Mouse (Mus musculus) stomach, postnatal 0 days (tissue): Measurements from ENCODE around the gene Fgfr2. TPM values are rescaled to one million over a fixed set of nuclear protein-coding genes. Genes with fewer than 3 reads are reported as not detected.

ENCODE experiments used
- ATAC-seq: fragments of 200-750 bp; cut with Nextera tagmentation; 2 replicates; pipeline ENCODE4 v1.8.0; 2017; ENCODE audit not compliant: low FRiP score, low TSS enrichment
- DNase-seq: peaks from one replicate; pipeline ENCODE4 v3.0.0-alpha.2; 2016; ENCODE audit warnings: low spot score
- H3K27ac ChIP-seq: fragments of 300-500 bp; sonication (generic); replicated peaks from 2 replicates; pipeline ENCODE4 v1.5.1; 2014; ENCODE audit warnings: mild to moderate bottlenecking, control low read depth
- H3K27me3 ChIP-seq: fragments of 300-500 bp; sonication (generic); 2 replicates; pipeline ENCODE4 v1.6.1; 2014; ENCODE audit warnings: low read length; ENCODE audit not compliant: control insufficient read depth, insufficient read depth
- H3K36me3 ChIP-seq: fragments of 300-500 bp; sonication (generic); 2 replicates; pipeline ENCODE4 v1.6.1; 2014; ENCODE audit warnings: low read length, mixed read lengths; ENCODE audit not compliant: control insufficient read depth, insufficient read depth
- H3K4me1 ChIP-seq: fragments of 300-500 bp; sonication (generic); replicated peaks from 2 replicates; pipeline ENCODE4 v1.6.1; 2014; ENCODE audit warnings: antibody characterized with exemption; ENCODE audit not compliant: control insufficient read depth, insufficient read depth
- H3K4me2 ChIP-seq: fragments of 300-500 bp; sonication (generic); replicated peaks from 2 replicates; pipeline ENCODE4 v1.6.1; 2014; ENCODE audit warnings: low read depth, mild to moderate bottlenecking, control low read depth, moderate library complexity
- H3K4me3 ChIP-seq: fragments of 300-500 bp; sonication (generic); 2 replicates; pipeline ENCODE4 v1.5.1; 2014; ENCODE audit warnings: low read depth, low read length, control low read depth
- H3K9ac ChIP-seq: fragments of 300-500 bp; sonication (generic); 2 replicates; pipeline ENCODE4 v1.6.1; 2014; ENCODE audit warnings: mild to moderate bottlenecking, low read length, control low read depth, mixed read lengths
- H3K9me3 ChIP-seq: fragments of 300-500 bp; sonication (generic); 2 replicates; pipeline ENCODE4 v1.6.1; 2016; ENCODE audit warnings: low read length; ENCODE audit not compliant: control insufficient read depth
- CTCF ChIP-seq: IDR thresholded peaks from 2 replicates; pipeline ENCODE4 v1.5.1; 2016; ENCODE audit warnings: antibody characterized with exemption, low read depth, mild to moderate bottlenecking, moderate library complexity
- EP300 ChIP-seq: optimal IDR thresholded peaks from 2 replicates; pipeline ENCODE3; 2016; ENCODE audit warnings: antibody characterized with exemption
- WGBS: fragments of 180-500 bp; shearing (Covaris S2); extraction: QIAGEN DNeasy Blood & Tissue Kit; methylation state at CpG from one replicate; pipeline ENCODE4 v1.1.7; 2014; 5-methylcytosine and 5-hydroxymethylcytosine counted together
- polyA plus RNA-seq: library from polyadenylated mRNA; unstranded; fragments of >200 nt; fragmentation: Nextera tagmentation; extraction: Ambion mirVana; gene quantifications from 2 replicates; pipeline ENCODE4 v1.2.1, GENCODE M21; 2015

Fgfr2 gene
- polyA plus RNA-seq, 1 experiment from 2014 or later = 60.8 TPM

DNA sequence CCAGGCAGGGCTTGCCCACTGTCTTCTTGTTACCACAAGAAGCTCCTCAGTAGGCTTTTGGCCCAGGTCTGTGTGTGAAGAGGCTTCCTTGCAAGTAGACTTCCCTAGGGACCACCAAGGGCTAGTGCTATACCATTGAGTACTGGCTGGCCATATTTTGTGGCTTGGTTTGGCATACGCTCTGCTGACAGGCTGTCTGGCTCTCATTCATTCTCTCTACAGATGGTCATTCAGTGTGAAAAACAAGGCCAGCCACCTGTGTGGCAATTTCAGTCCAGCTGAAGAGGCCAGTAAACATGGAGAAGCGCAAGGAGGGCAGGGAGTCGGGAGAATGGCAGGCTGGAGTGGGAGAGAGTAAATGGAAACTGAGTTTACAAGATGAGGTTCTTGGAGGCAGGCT lies 2407.7 kb downstream of the Fgfr2 start:
- no peak for TF ChIP-seq EP300
- no peak for TF ChIP-seq CTCF

GRCm38 (mm10) chr7:130713319-130713718 lies 2409.8 kb downstream of the Fgfr2 start:
- TF ChIP-seq CTCF (no peak), EP300 (no peak)
- no peak overlapping the region for H3K4me2 ChIP-seq
- ATAC-seq (no peak), DNase-seq (no peak)
- H3K9me3 ChIP-seq = no peaks in the 10 kb centered on the region
- no peaks in the 10 kb centered on the region for H3K36me3 ChIP-seq
- 65% methylated on average over 6 of the region's 6 CpGs for WGBS
- H3K27ac ChIP-seq = no peak overlapping the region
- H3K9ac ChIP-seq = no peak overlapping the region
- no peaks in the 10 kb centered on the region for H3K27me3 ChIP-seq
- 0 out of 2 replicates have a peak, but pooled peaks cover 2% of the 10 kb centered on the region for H3K4me1 ChIP-seq
- H3K4me3 ChIP-seq = no peak overlapping the region

More for the DNA sequence above, 2407.7 kb downstream of the Fgfr2 start:
- 89% methylated on average over 3 of the region's 3 CpGs for whole genome bisulfite sequencing
- ATAC-seq = no peak
- Histone ChIP-seq H3K4me3 (no peak overlapping the region), H3K36me3 (no peaks in the 10 kb centered on the region), H3K27ac (no peak overlapping the region), H3K9ac (no peak overlapping the region), H3K9me3 (no peaks in the 10 kb centered on the region), H3K4me2 (no peak overlapping the region), H3K4me1 (no peaks in the 10 kb centered on the region), H3K27me3 (no peaks in the 10 kb centered on the region)
- no peak for DNase-seq

DNA sequence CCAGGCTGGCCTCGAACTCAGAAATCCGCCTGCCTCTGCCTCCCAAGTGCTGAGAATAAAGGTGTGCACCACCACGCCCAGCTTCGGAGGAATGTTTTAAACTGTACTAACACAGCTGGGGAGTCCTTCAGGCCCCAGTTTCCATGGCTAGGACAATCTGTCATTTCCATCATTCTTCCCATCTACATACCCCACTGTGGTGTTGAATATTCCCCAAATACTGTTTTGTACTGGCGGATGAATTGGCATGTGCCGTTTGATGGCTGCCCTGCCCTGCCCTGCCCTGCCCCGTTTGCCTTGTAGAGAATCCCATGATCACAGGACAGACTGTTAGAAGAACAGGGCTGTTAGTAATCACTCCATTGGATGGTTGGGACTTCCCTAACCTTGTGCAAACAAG lies 2411.3 kb downstream of the Fgfr2 start:
- H3K36me3 ChIP-seq = no peaks in the 10 kb centered on the region
- no peak overlapping the region for H3K4me3 ChIP-seq
- ATAC-seq (no peak), DNase-seq (no peak)
- no peaks in the 10 kb centered on the region for H3K9me3 ChIP-seq
- no peaks in the 10 kb centered on the region for H3K27me3 ChIP-seq
- no peak overlapping the region for H3K9ac ChIP-seq
- H3K4me2 ChIP-seq = no peak overlapping the region
- TF ChIP-seq EP300 (no peak), CTCF (no peak)
- WGBS = 78% methylated on average over 6 of the region's 7 CpGs
- H3K4me1 ChIP-seq = 0 out of 2 replicates have a peak, but pooled peaks cover 2% of the 10 kb centered on the region
- H3K27ac ChIP-seq = no peak overlapping the region

GRCm38 (mm10) chr7:130709372-130710274 lies 2413.5 kb downstream of the Fgfr2 start:
- WGBS = 47% methylated on average over 9 of the region's 9 CpGs
- no peak for TF ChIP-seq CTCF
- TF ChIP-seq EP300 = no peak
- no peak; the same call in 1 of the 2 replicates for ATAC-seq
- Histone ChIP-seq H3K4me2 (peak overlapping the region; percentile 14; the same call in 1 of the 2 replicates), H3K9ac (no peak overlapping the region), H3K27ac (peak overlapping the region; percentile 40; the same call in 1 of the 2 replicates), H3K9me3 (no peaks in the 10 kb centered on the region), H3K36me3 (no peaks in the 10 kb centered on the region), H3K27me3 (no peaks in the 10 kb centered on the region), H3K4me3 (no peak overlapping the region), H3K4me1 (0 out of 2 replicates have a peak, but pooled peaks cover 2% of the 10 kb centered on the region)
- DNase-seq = no peak

DNA sequence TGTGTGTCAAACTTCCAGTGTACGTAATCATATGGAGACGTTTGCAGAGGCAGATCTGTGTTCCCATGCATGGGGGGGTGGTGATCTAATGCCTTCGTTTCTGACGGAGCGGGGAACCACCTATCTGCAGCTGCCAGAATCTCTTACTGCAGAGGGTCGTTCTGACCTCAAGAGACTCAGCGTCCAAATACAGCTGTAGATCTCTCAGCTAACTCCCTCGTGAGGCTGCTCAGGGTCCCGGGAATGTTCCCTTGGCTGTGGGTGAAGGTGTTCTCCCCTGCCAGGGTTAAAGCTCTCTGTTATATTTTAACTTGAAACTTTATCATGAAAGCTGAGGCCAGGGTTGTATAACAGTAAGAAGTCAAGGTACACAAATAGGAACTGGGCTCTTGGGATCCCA lies 2414.2 kb downstream of the Fgfr2 start:
- H3K4me3 ChIP-seq = no peak overlapping the region
- no peak for TF ChIP-seq EP300
- TF ChIP-seq CTCF = no peak
- H3K4me2 ChIP-seq = peak overlapping the region; percentile 14; the same call in 1 of the 2 replicates
- no peak overlapping the region for H3K9ac ChIP-seq
- H3K4me1 ChIP-seq = 0 out of 2 replicates have a peak, but pooled peaks cover 2% of the 10 kb centered on the region
- peak overlapping the region; percentile 40; the same call in 1 of the 2 replicates for H3K27ac ChIP-seq
- WGBS = 20% methylated on average over 9 of the region's 9 CpGs
- H3K27me3 ChIP-seq = no peaks in the 10 kb centered on the region
- no peaks in the 10 kb centered on the region for H3K36me3 ChIP-seq
- ATAC-seq (peak; percentile 41; the same call in 1 of the 2 replicates), DNase-seq (peak; percentile 23)
- no peaks in the 10 kb centered on the region for H3K9me3 ChIP-seq

- Histone ChIP-seq H3K4me2 (no peak overlapping the region), H3K27ac (no peak overlapping the region), H3K27me3 (no peaks in the 10 kb centered on the region), H3K36me3 (no peaks in the 10 kb centered on the region), H3K4me1 (0 out of 2 replicates have a peak, but pooled peaks cover 2% of the 10 kb centered on the region), H3K9ac (no peak overlapping the region), H3K9me3 (no peaks in the 10 kb centered on the region), H3K4me3 (no peak overlapping the region)
- DNase-seq (no peak), ATAC-seq (no peak)
- TF ChIP-seq CTCF (no peak), EP300 (no peak)
- 70% methylated on average over 2 of the region's 2 CpGs for WGBS
Measured at GRCm38 (mm10) chr7:130705230-130705629, 2417.9 kb downstream of the Fgfr2 start.
